Mouse (Mus musculus) embryonic facial prominence, embryonic 12.5 days (tissue): ENCODE measurements at regions not wholly inside any gene's neighbourhood (a gene's known extent, or its start where the extent isn't known, plus 50 kb on each side); places are given as distances from the start of the nearest gene placed in this dataset.
"Not testable (repeated sequence)": the region's sequence is repeated elsewhere in the genome, so short reads cannot be mapped to it uniquely, and the experiment has no call there.

Experiments
- ATAC-seq: fragments of 200-750 bp; cut with Nextera tagmentation; 2 replicates; pipeline ENCODE4 v1.8.0; 2017; ENCODE audit not compliant: insufficient number of reproducible peaks, insufficient read depth, low FRiP score, low TSS enrichment
- H3K27ac ChIP-seq: fragments of 300-500 bp; sonication (generic); 2 replicates; pipeline ENCODE4 v1.5.1; 2016; ENCODE audit warnings: mild to moderate bottlenecking
- H3K27me3 ChIP-seq: fragments of 300-500 bp; sonication (generic); 2 replicates; pipeline ENCODE4 v1.6.1; 2016; ENCODE audit warnings: mild to moderate bottlenecking, moderate library complexity
- H3K36me3 ChIP-seq: fragments of 300-500 bp; sonication (generic); 2 replicates; pipeline ENCODE4 v1.6.1; 2016; ENCODE audit warnings: mild to moderate bottlenecking
- H3K4me1 ChIP-seq: fragments of 300-500 bp; sonication (generic); 2 replicates; pipeline ENCODE4 v1.6.1; 2016
- H3K4me2 ChIP-seq: fragments of 300-500 bp; sonication (generic); replicated peaks from 2 replicates; pipeline ENCODE4 v1.6.1; 2016; ENCODE audit warnings: mild to moderate bottlenecking, moderate library complexity
- H3K4me3 ChIP-seq: fragments of 300-500 bp; sonication (generic); 2 replicates; pipeline ENCODE4 v1.5.1; 2016; ENCODE audit warnings: mild to moderate bottlenecking
- H3K9ac ChIP-seq: fragments of 300-500 bp; sonication (generic); 2 replicates; pipeline ENCODE4 v1.6.1; 2016; ENCODE audit warnings: mild to moderate bottlenecking, moderate library complexity
- H3K9me3 ChIP-seq: fragments of 300-500 bp; sonication (generic); 2 replicates; pipeline ENCODE4 v1.6.1; 2016; ENCODE audit warnings: mild to moderate bottlenecking, moderate library complexity
- WGBS: fragments of 180-500 bp; shearing (Covaris S2); methylation state at CpG from one replicate; pipeline ENCODE4 v1.1.7; 2016; 5-methylcytosine and 5-hydroxymethylcytosine counted together

GRCm38 (mm10) chr5:76081379-76081778 is 58.7 kb upstream of the Srd5a3 start:
- not testable (repeated sequence) for H3K4me2 ChIP-seq, H3K4me1 ChIP-seq, ATAC-seq, H3K9ac ChIP-seq, H3K36me3 ChIP-seq, H3K27ac ChIP-seq, H3K4me3 ChIP-seq, H3K9me3 ChIP-seq, H3K27me3 ChIP-seq
- 86% methylated on average over 2 of the region's 2 CpGs for WGBS

- H3K4me3 ChIP-seq: no peak overlapping the region
- no peaks in the 10 kb centered on the region for H3K36me3 ChIP-seq
- no peak overlapping the region for H3K4me2 ChIP-seq
- no peaks in the 10 kb centered on the region for H3K9me3 ChIP-seq
- 82% methylated on average over 8 of the region's 8 CpGs for WGBS
- H3K27ac ChIP-seq: no peak overlapping the region
- H3K9ac ChIP-seq: no peak overlapping the region
- H3K4me1 ChIP-seq: 0 out of 2 replicates have a peak, but pooled peaks cover 2% of the 10 kb centered on the region
- H3K27me3 ChIP-seq: no peaks in the 10 kb centered on the region
- no peak for ATAC-seq
These were observed 59.6 kb upstream of the Srd5a3 start for GRCm38 (mm10) chr5:76080429-76080828.

GRCm38 (mm10) chr5:76079204-76080025 is 60.7 kb upstream of the Srd5a3 start:
- no peak for ATAC-seq
- WGBS: 73% methylated on average over 11 of the region's 11 CpGs
- no peak overlapping the region for H3K9ac ChIP-seq
- 0 out of 2 replicates have a peak, but pooled peaks cover 8% of the 10 kb centered on the region for H3K4me1 ChIP-seq
- H3K27ac ChIP-seq: no peak overlapping the region
- H3K27me3 ChIP-seq: no peaks in the 10 kb centered on the region
- H3K9me3 ChIP-seq: no peaks in the 10 kb centered on the region
- H3K4me2 ChIP-seq: no peak overlapping the region
- no peaks in the 10 kb centered on the region for H3K36me3 ChIP-seq
- H3K4me3 ChIP-seq: no peak overlapping the region

- H3K9me3 ChIP-seq: no peaks in the 10 kb centered on the region
- ATAC-seq: no peak
- H3K9ac ChIP-seq: no peak overlapping the region
- no peak overlapping the region for H3K4me3 ChIP-seq
- H3K4me2 ChIP-seq: no peak overlapping the region
- H3K36me3 ChIP-seq: no peaks in the 10 kb centered on the region
- 0 out of 2 replicates have a peak, but pooled peaks cover 8% of the 10 kb centered on the region for H3K4me1 ChIP-seq
- WGBS: 89% methylated on average over 1 of the region's 1 CpGs
- no peaks in the 10 kb centered on the region for H3K27me3 ChIP-seq
- no peak overlapping the region for H3K27ac ChIP-seq
These were observed 61.6 kb upstream of the Srd5a3 start for GRCm38 (mm10) chr5:76078485-76078884.

- Histone ChIP-seq H3K9me3 (no peaks in the 10 kb centered on the region), H3K27me3 (no peaks in the 10 kb centered on the region), H3K27ac (no peak overlapping the region), H3K9ac (no peak overlapping the region), H3K4me3 (no peak overlapping the region), H3K4me2 (no peak overlapping the region), H3K4me1 (0 out of 2 replicates have a peak, but pooled peaks cover 8% of the 10 kb centered on the region), H3K36me3 (no peaks in the 10 kb centered on the region)
- no peak for ATAC-seq
- WGBS: 84% methylated on average over 7 of the region's 7 CpGs
These were observed 63.8 kb upstream of the Srd5a3 start for GRCm38 (mm10) chr5:76076283-76076682.

GRCm38 (mm10) chr5:76075401-76075800 is 64.7 kb upstream of the Srd5a3 start:
- WGBS: 10% methylated on average over 8 of the region's 8 CpGs
- H3K9ac ChIP-seq: no peak overlapping the region
- no peaks in the 10 kb centered on the region for H3K36me3 ChIP-seq
- ATAC-seq: no peak
- H3K27me3 ChIP-seq: no peaks in the 10 kb centered on the region
- H3K27ac ChIP-seq: no peak overlapping the region
- no peak overlapping the region for H3K4me3 ChIP-seq
- no peaks in the 10 kb centered on the region for H3K9me3 ChIP-seq
- 0 out of 2 replicates have a peak, but pooled peaks cover 8% of the 10 kb centered on the region for H3K4me1 ChIP-seq
- H3K4me2 ChIP-seq: peak overlapping the region; percentile 35

- H3K4me3 ChIP-seq: no peak overlapping the region
- no peaks in the 10 kb centered on the region for H3K27me3 ChIP-seq
- WGBS: 33% methylated on average over 3 of the region's 3 CpGs
- peaks cover 15% of the 10 kb centered on the region for H3K4me1 ChIP-seq
- no peaks in the 10 kb centered on the region for H3K36me3 ChIP-seq
- no peak for ATAC-seq
- no peak overlapping the region for H3K4me2 ChIP-seq
- H3K9me3 ChIP-seq: no peaks in the 10 kb centered on the region
- no peak overlapping the region for H3K27ac ChIP-seq
- H3K9ac ChIP-seq: no peak overlapping the region
These were observed 72.2 kb upstream of the Srd5a3 start for GRCm38 (mm10) chr5:76067881-76068280.

GRCm38 (mm10) chr5:76067231-76067630 is 72.8 kb upstream of the Srd5a3 start:
- 38% methylated on average over 10 of the region's 10 CpGs for WGBS
- Histone ChIP-seq H3K9me3 (no peaks in the 10 kb centered on the region), H3K4me1 (peaks cover 15% of the 10 kb centered on the region), H3K36me3 (no peaks in the 10 kb centered on the region), H3K4me2 (no peak overlapping the region), H3K4me3 (no peak overlapping the region), H3K9ac (no peak overlapping the region), H3K27ac (no peak overlapping the region), H3K27me3 (no peaks in the 10 kb centered on the region)
- ATAC-seq: no peak

GRCm38 (mm10) chr5:76065789-76066188 is 74.3 kb upstream of the Srd5a3 start:
- Histone ChIP-seq H3K4me3 (no peak overlapping the region), H3K4me1 (peaks cover 15% of the 10 kb centered on the region), H3K4me2 (no peak overlapping the region), H3K9me3 (no peaks in the 10 kb centered on the region), H3K27ac (no peak overlapping the region), H3K27me3 (no peaks in the 10 kb centered on the region), H3K9ac (no peak overlapping the region), H3K36me3 (no peaks in the 10 kb centered on the region)
- 50% methylated on average over 4 of the region's 4 CpGs for WGBS
- ATAC-seq: no peak

GRCm38 (mm10) chr5:76065227-76065626 is 74.8 kb upstream of the Srd5a3 start:
- Histone ChIP-seq H3K4me3 (no peak overlapping the region), H3K36me3 (no peaks in the 10 kb centered on the region), H3K4me2 (no peak overlapping the region), H3K27ac (no peak overlapping the region), H3K27me3 (no peaks in the 10 kb centered on the region), H3K9me3 (no peaks in the 10 kb centered on the region), H3K4me1 (peaks cover 15% of the 10 kb centered on the region), H3K9ac (no peak overlapping the region)
- WGBS: 72% methylated on average over 6 of the region's 6 CpGs
- no peak for ATAC-seq

GRCm38 (mm10) chr5:76064686-76065085 is 75.4 kb upstream of the Srd5a3 start:
- ATAC-seq: no peak
- Histone ChIP-seq H3K27ac (no peak overlapping the region), H3K4me1 (peaks cover 15% of the 10 kb centered on the region), H3K27me3 (no peaks in the 10 kb centered on the region), H3K4me3 (no peak overlapping the region), H3K9ac (no peak overlapping the region), H3K36me3 (no peaks in the 10 kb centered on the region), H3K9me3 (no peaks in the 10 kb centered on the region), H3K4me2 (no peak overlapping the region)
- 72% methylated on average over 5 of the region's 5 CpGs for WGBS

GRCm38 (mm10) chr5:76063473-76063872 is 76.6 kb upstream of the Srd5a3 start:
- Histone ChIP-seq H3K9ac (no peak overlapping the region), H3K36me3 (no peaks in the 10 kb centered on the region), H3K27me3 (no peaks in the 10 kb centered on the region), H3K4me2 (no peak overlapping the region), H3K4me3 (no peak overlapping the region), H3K9me3 (no peaks in the 10 kb centered on the region), H3K4me1 (peaks cover 15% of the 10 kb centered on the region), H3K27ac (no peak overlapping the region)
- no peak for ATAC-seq
- WGBS: 48% methylated on average over 6 of the region's 6 CpGs
